Mouse (Mus musculus) erythroblast, embryonic 14.5 days (primary cell): ENCODE results near the gene Fam178b.

Experiments
- GATA1 ChIP-seq: IDR thresholded peaks from 2 replicates; pipeline ENCODE4 v1.6.1; 2012; ENCODE audit warnings: low read length, inconsistent platforms, mixed read lengths
- TAL1 ChIP-seq: IDR thresholded peaks from 3 replicates; pipeline ENCODE4 v1.6.1; 2012; ENCODE audit warnings: low read length, inconsistent platforms, mixed read lengths

GRCm38 (mm10) chr1:36665934-36666333 lies 17.0 kb downstream of the Fam178b start:
- TF ChIP-seq TAL1 (no peak), GATA1 (no peak)
